Comparison of ENCODE assay signal across 21 mouse cellular contexts in genomic region chr5:33202516-33203170, GRCm38 (mm10). TPM values are rescaled to one million over a fixed set of nuclear protein-coding genes. Genes with fewer than 3 reads are reported as not detected.
DNase-seq lines count a peak whose midpoint lies in the region; ATAC-seq and TF ChIP-seq lines count a peak whose summit lies in the region.
"Had no signal": no experiment of that assay in that cellular context is flagged by ENCODE, and none has a peak within 500 bp of the region (broad histone marks: within the 10 kb centered on the region; RNA-seq: fewer than 3 reads in every experiment).

No protein-coding gene starts in this region.

- peak; percentile 72 to 76; a peak in 3 of 4 replicates for TF ChIP-seq EP300 in MEL (IDR thresholded peaks at IDR 0.05; ENCODE audit: low read depth in 1 of 2, low read length in 2 of 2)

- no peaks in the 10 kb centered on the region for H3K27me3 ChIP-seq in limb, embryonic 14.5 days (ENCODE audit: control insufficient read depth, insufficient read depth, low read length)
- H3K27me3 ChIP-seq in limb, embryonic 10.5 days (ENCODE audit: low read depth, poor library complexity, severe bottlenecking): no peaks in the 10 kb centered on the region
- no peaks in the 10 kb centered on the region for H3K27me3 ChIP-seq in lung, embryonic 15.5 days
- H3K27me3 ChIP-seq in MEL (ENCODE audit: control insufficient read depth in 1 of 2, insufficient read depth in 2 of 2, low read length in 2 of 2) (0 out of 4 replicates have a peak, but pooled peaks cover 0 to under 1% of the 10 kb centered on the region in 2 experiments), myocyte (ENCODE audit: control insufficient read depth, insufficient read depth, insufficient read length) (peaks cover 27% of the 10 kb centered on the region)
- no peaks in the 10 kb centered on the region for H3K27me3 ChIP-seq in forebrain, embryonic 14.5 days (replicated peaks; ENCODE audit: control insufficient read depth, insufficient read depth, low read length)
- H3K27me3 ChIP-seq: forebrain, embryonic 13.5 days; Patski had no signal

- no peak for TF ChIP-seq POLR2A in limb, embryonic 14.5 days (IDR thresholded peaks at IDR 0.05; ENCODE audit: borderline replicate concordance, extremely low read depth, insufficient read depth, insufficient read length)
- no peak for TF ChIP-seq POLR2A in lung, adult 2 months (IDR thresholded peaks at IDR 0.05; ENCODE audit: borderline replicate concordance, extremely low read depth, low read depth, low read length)
- TF ChIP-seq POLR2A in MEL (IDR thresholded peaks at IDR 0.05; ENCODE audit: control insufficient read depth in 1 of 2, insufficient read depth in 1 of 2, low read depth in 1 of 2, low read length in 2 of 2, poor library complexity in 1 of 2): no peak
- no peak for TF ChIP-seq POLR2A in myocyte (IDR thresholded peaks at IDR 0.05; ENCODE audit: insufficient read length, low read depth)

- H3K9me3 ChIP-seq in limb, embryonic 14.5 days (ENCODE audit: control insufficient read depth, low read length): no peaks in the 10 kb centered on the region
- no peaks in the 10 kb centered on the region for H3K9me3 ChIP-seq in limb, embryonic 10.5 days (replicated peaks)
- H3K9me3 ChIP-seq in lung, embryonic 15.5 days: no peaks in the 10 kb centered on the region
- no peaks in the 10 kb centered on the region for H3K9me3 ChIP-seq in MEL (replicated peaks; ENCODE audit: insufficient read depth, low read length)
- no peaks in the 10 kb centered on the region for H3K9me3 ChIP-seq in forebrain, embryonic 14.5 days (replicated peaks; ENCODE audit: control insufficient read depth, low read length)
- H3K9me3 ChIP-seq: embryonic facial prominence, embryonic 10.5 days; forebrain, embryonic 13.5 days; heart, embryonic 15.5 days; hindbrain, embryonic 10.5 days had no signal

- no peaks in the 10 kb centered on the region for H3K4me1 ChIP-seq in limb, embryonic 14.5 days (ENCODE audit: control insufficient read depth, insufficient read depth, low read length)
- H3K4me1 ChIP-seq in limb, embryonic 10.5 days: 0 out of 2 replicates have a peak, but pooled peaks cover 2% of the 10 kb centered on the region
- H3K4me1 ChIP-seq in lung, embryonic 15.5 days: no peaks in the 10 kb centered on the region
- peaks cover 3% of the 10 kb centered on the region; the same call in 1 of the 2 replicates for H3K4me1 ChIP-seq in lung, adult 2 months (ENCODE audit: control insufficient read depth, insufficient read depth, low read length)
- H3K4me1 ChIP-seq in MEL (ENCODE audit: control insufficient read depth in 1 of 2, insufficient read depth in 2 of 2, low read length in 2 of 2): peaks cover 14 to 49% of the 10 kb centered on the region in 2 experiments
- H3K4me1 ChIP-seq in forebrain, embryonic 14.5 days (ENCODE audit: control insufficient read depth, insufficient read depth, low read length): no peaks in the 10 kb centered on the region
- H3K4me1 ChIP-seq: embryonic facial prominence, embryonic 10.5 days; forebrain, embryonic 13.5 days had no signal

- no peak for ATAC-seq in limb, embryonic 14.5 days (ENCODE audit: low FRiP score, low read depth)
- 0 out of 2 replicates have a peak, but pooled peaks have one; percentile 36 for ATAC-seq in lung, embryonic 15.5 days (ENCODE audit: borderline replicate concordance, extremely low read depth, low FRiP score, low TSS enrichment)
- no peak for ATAC-seq in forebrain, embryonic 14.5 days

- no peak for DNase-seq in limb, embryonic 14.5 days (ENCODE audit: low spot score)
- DNase-seq in limb, embryonic 10.5 days (ENCODE audit: low spot score): no peak
- DNase-seq in lung, adult 2 months: no peak
- peak; percentile 76 for DNase-seq in MEL (ENCODE audit: low read depth, low spot score)
- DNase-seq in forebrain, embryonic 14.5 days (ENCODE audit: low spot score): no peak
- DNase-seq: adrenal gland, postnatal 14 days; cerebellum, postnatal 25 days; gastrocnemius, adult 2 months; gastrocnemius, postnatal 25 days; heart, postnatal 14 days had no signal

- no peak overlapping the region for H3K4me3 ChIP-seq in limb, embryonic 14.5 days (replicated peaks; ENCODE audit: low read length)
- no peak overlapping the region for H3K4me3 ChIP-seq in limb, embryonic 10.5 days
- H3K4me3 ChIP-seq in lung, embryonic 15.5 days: no peak overlapping the region
- no peak overlapping the region for H3K4me3 ChIP-seq in lung, adult 2 months (replicated peaks; ENCODE audit: extremely low read depth, low read depth, low read length)
- H3K4me3 ChIP-seq in MEL (ENCODE audit: control insufficient read depth in 1 of 2, insufficient read depth in 1 of 2, low read depth in 2 of 2, low read length in 2 of 2) (peak overlapping the region; percentile 12 to 13; a peak in 2 of 4 replicates), myocyte (no peak overlapping the region)
- no peak overlapping the region for H3K4me3 ChIP-seq in forebrain, embryonic 14.5 days (ENCODE audit: low read depth, low read length)
- H3K4me3 ChIP-seq: forebrain, embryonic 13.5 days; gastrocnemius, adult 2 months; heart, embryonic 15.5 days; hindbrain, embryonic 10.5 days had no signal

- H3K9ac ChIP-seq in limb, embryonic 14.5 days (ENCODE audit: low read depth, low read length, severe bottlenecking): 0 out of 2 replicates have a peak overlapping the region, but pooled peaks have one; percentile 2
- no peak overlapping the region for H3K9ac ChIP-seq in lung, embryonic 15.5 days
- peak overlapping the region; percentile 20 for H3K9ac ChIP-seq in MEL (ENCODE audit: control insufficient read depth, low read depth, low read length, poor library complexity, severe bottlenecking)
- H3K9ac ChIP-seq in forebrain, embryonic 14.5 days (ENCODE audit: low read length): no peak overlapping the region
- H3K9ac ChIP-seq: forebrain, embryonic 13.5 days; heart, embryonic 15.5 days; hindbrain, embryonic 14.5 days had no signal

- H3ac ChIP-seq in myocyte (ENCODE audit: control insufficient read depth, insufficient read length): no peak overlapping the region

- H3K27ac ChIP-seq in limb, embryonic 14.5 days (replicated peaks; ENCODE audit: low read depth, low read length): no peak overlapping the region
- H3K27ac ChIP-seq in limb, embryonic 10.5 days: no peak overlapping the region
- H3K27ac ChIP-seq in lung, embryonic 15.5 days: no peak overlapping the region
- H3K27ac ChIP-seq in MEL (ENCODE audit: control insufficient read depth, low read depth, low read length): peak overlapping the region; percentile 30
- H3K27ac ChIP-seq in forebrain, embryonic 14.5 days (ENCODE audit: low read depth, low read length): no peak overlapping the region
- H3K27ac ChIP-seq: embryonic facial prominence, embryonic 10.5 days; forebrain, embryonic 13.5 days; gastrocnemius, adult 2 months; heart, embryonic 15.5 days; hindbrain, embryonic 10.5 days; hindbrain, embryonic 14.5 days had no signal

- no peak overlapping the region for H3K4me2 ChIP-seq in limb, embryonic 14.5 days (replicated peaks; ENCODE audit: low read depth, low read length, severe bottlenecking)
- H3K4me2 ChIP-seq in lung, embryonic 15.5 days: no peak overlapping the region
- H3K4me2 ChIP-seq in myocyte (ENCODE audit: low read depth): no peak overlapping the region
- no peak overlapping the region for H3K4me2 ChIP-seq in forebrain, embryonic 14.5 days (ENCODE audit: low read length)
- H3K4me2 ChIP-seq: forebrain, embryonic 13.5 days; heart, embryonic 11.5 days; heart, embryonic 15.5 days; hindbrain, embryonic 14.5 days had no signal

- TF ChIP-seq CTCF in lung, adult 2 months (IDR thresholded peaks at IDR 0.05; ENCODE audit: insufficient read depth, low read length): no peak
- TF ChIP-seq CTCF in MEL (IDR thresholded peaks at IDR 0.05 in 2 of 3, conservative IDR thresholded peaks at IDR 0.05 in 1 of 3; ENCODE audit: control insufficient read depth in 1 of 3, insufficient read depth in 1 of 3, low read depth in 2 of 3, low read length in 3 of 3, poor library complexity in 1 of 3, severe bottlenecking in 1 of 3): no peak

- no peak for TF ChIP-seq RAD21 in MEL (IDR thresholded peaks at IDR 0.05; ENCODE audit: low read depth, low read length)

- H3K79me2 ChIP-seq in MEL (ENCODE audit: control insufficient read depth, insufficient read depth, low read length, poor library complexity): no peaks in the 10 kb centered on the region
- H3K79me2 ChIP-seq in myocyte (ENCODE audit: control insufficient read depth, insufficient read depth): no peaks in the 10 kb centered on the region

- WGBS in limb, embryonic 14.5 days: 84% methylated on average over 13 of the region's 13 CpGs
- WGBS in limb, embryonic 10.5 days: 89% methylated on average over 13 of the region's 13 CpGs
- 53% methylated on average over 13 of the region's 13 CpGs for WGBS in lung, embryonic 15.5 days
- 64% methylated on average over 13 of the region's 13 CpGs for WGBS in lung, adult 2 months
- 89% methylated on average over 13 of the region's 13 CpGs for WGBS in forebrain, embryonic 14.5 days

- H3K36me3 ChIP-seq in limb, embryonic 14.5 days (ENCODE audit: control insufficient read depth, insufficient read depth, low read length): no peaks in the 10 kb centered on the region
- no peaks in the 10 kb centered on the region for H3K36me3 ChIP-seq in limb, embryonic 10.5 days
- H3K36me3 ChIP-seq in lung, embryonic 15.5 days: no peaks in the 10 kb centered on the region
- H3K36me3 ChIP-seq in MEL (ENCODE audit: control insufficient read depth in 1 of 2, insufficient read depth in 2 of 2, low read length in 2 of 2): peaks cover 0 to 20% of the 10 kb centered on the region in 2 experiments; a peak in 2 of 4 replicates
- no peaks in the 10 kb centered on the region for H3K36me3 ChIP-seq in myocyte (ENCODE audit: control insufficient read depth, insufficient read depth)
- no peaks in the 10 kb centered on the region for H3K36me3 ChIP-seq in forebrain, embryonic 14.5 days (ENCODE audit: control insufficient read depth, insufficient read depth, low read length)
- H3K36me3 ChIP-seq: embryonic facial prominence, embryonic 10.5 days; heart, embryonic 15.5 days; hindbrain, embryonic 10.5 days had no signal

TF ChIP-seq in MEL, 35 proteins besides CTCF, POLR2A, EP300 and RAD21 (continues in another document):
- no peak; the same call in 1 of the 2 replicates for TF ChIP-seq ZC3H11A (IDR thresholded peaks at IDR 0.05; ENCODE audit: low read depth, low read length)

TF ChIP-seq in myocyte, 11 proteins besides CTCF, POLR2A, EP300 and RAD21 (continues in another document):
- no peak for TF ChIP-seq MAX (IDR thresholded peaks at IDR 0.05; ENCODE audit: low read depth)

RNA-seq across cellular contexts. Expression of gene Spon2, which starts 15.6 kb away (rescaled TPM):
- polyA plus RNA-seq in limb, embryonic 14.5 days (2012; rRNA removed): 26.0 and 28.8 TPM in 2 replicates
- 23.1 and 23.9 TPM in 2 replicates for polyA plus RNA-seq in limb, embryonic 14.5 days (2014; fragmentation: Nextera tagmentation; extraction: Ambion mirVana)
- 2.8 TPM in 2 replicates for polyA plus RNA-seq in limb, embryonic 10.5 days (2016; fragmentation: Nextera tagmentation; extraction: Ambion mirVana)
- polyA plus RNA-seq in lung, embryonic 15.5 days (2015; fragmentation: Nextera tagmentation; extraction: Ambion mirVana): 21.3 and 26.4 TPM in 2 replicates
- polyA plus RNA-seq in lung, adult 2 months (2012; rRNA removed): 27.3 and 47.8 TPM in 2 replicates
- total RNA-seq in MEL (2012; rRNA removed): 1.7 and 3.1 TPM in 2 replicates
- polyA plus RNA-seq in MEL (2012; ENCODE audit: insufficient read depth in 1 of 2, insufficient read length in 2 of 2, low read depth in 1 of 2, low replicate concordance in 2 of 2, missing spikeins in 1 of 2) (1 to 10 TPM in 1 of 2 experiments, not detected in 1; 2.6 TPM), myocyte (2012; fragmentation: generic; extraction: Trizol) (5.5 TPM)
- polyA plus RNA-seq in forebrain, embryonic 14.5 days (2014; fragmentation: Nextera tagmentation; extraction: Ambion mirVana): 2.4 TPM in 2 replicates
- total RNA-seq: granulocyte monocyte progenitor cell, adult 5-6 weeks had no signal
- polyA plus RNA-seq: activated CD4-positive, CD25-positive, alpha-beta regulatory T cell, adult 4 months had no signal

Comparison
In these comparisons a context has a peak if more than half of its experiments do, and no peak if none do; other contexts are left out.
1. H3K4me3 ChIP-seq: peak in MEL (2 of 2); none in limb, embryonic 14.5 days (single experiment), limb, embryonic 10.5 days (single experiment), lung, embryonic 15.5 days (single experiment), lung, adult 2 months (single experiment), myocyte (single experiment) and forebrain, embryonic 14.5 days (single experiment).
2. H3K9ac ChIP-seq: peak in limb, embryonic 14.5 days (single experiment) and MEL (single experiment); none in lung, embryonic 15.5 days (single experiment) and forebrain, embryonic 14.5 days (single experiment).